Mouse (Mus musculus) liver, embryonic 12.5 days (tissue): Measurements from ENCODE around the gene Cyp4f18. TPM values are rescaled to one million over a fixed set of nuclear protein-coding genes. Genes with fewer than 3 reads are reported as not detected.
"Not testable (repeated sequence)": the region's sequence is repeated elsewhere in the genome, so short reads cannot be mapped to it uniquely, and the experiment has no call there.

Experiments
- ATAC-seq: fragments of 200-750 bp; cut with Nextera tagmentation; 2 replicates; pipeline ENCODE4 v1.8.0; 2017; ENCODE audit warnings: moderate number of reproducible peaks, mild to moderate bottlenecking, moderate library complexity
- H3K27ac ChIP-seq: fragments of 300-500 bp; sonication (generic); 2 replicates; pipeline ENCODE4 v1.5.1; 2016; ENCODE audit warnings: mild to moderate bottlenecking
- H3K27me3 ChIP-seq: fragments of 300-500 bp; sonication (generic); replicated peaks from 2 replicates; pipeline ENCODE4 v1.6.1; 2016; ENCODE audit warnings: mild to moderate bottlenecking, moderate library complexity
- H3K36me3 ChIP-seq: fragments of 300-500 bp; sonication (generic); 2 replicates; pipeline ENCODE4 v1.6.1; 2016; ENCODE audit warnings: mild to moderate bottlenecking, moderate library complexity
- H3K4me1 ChIP-seq: fragments of 300-500 bp; sonication (generic); 2 replicates; pipeline ENCODE4 v1.6.1; 2016
- H3K4me2 ChIP-seq: fragments of 300-500 bp; sonication (generic); 2 replicates; pipeline ENCODE4 v1.6.1; 2016; ENCODE audit warnings: mild to moderate bottlenecking, moderate library complexity
- H3K4me3 ChIP-seq: fragments of 300-500 bp; sonication (generic); 2 replicates; pipeline ENCODE4 v1.5.1; 2016; ENCODE audit warnings: mild to moderate bottlenecking, moderate library complexity
- H3K9ac ChIP-seq: fragments of 300-500 bp; sonication (generic); 2 replicates; pipeline ENCODE4 v1.6.1; 2016; ENCODE audit warnings: mild to moderate bottlenecking, moderate library complexity
- H3K9me3 ChIP-seq: fragments of 300-500 bp; sonication (generic); replicated peaks from 2 replicates; pipeline ENCODE4 v1.6.1; 2016; ENCODE audit warnings: mild to moderate bottlenecking, moderate library complexity
- WGBS: fragments of 180-500 bp; shearing (Covaris S2); methylation state at CpG from one replicate; pipeline ENCODE4 v1.1.7; 2016; ENCODE audit not compliant: insufficient replicate concordance; 5-methylcytosine and 5-hydroxymethylcytosine counted together
- polyA plus RNA-seq: library from polyadenylated mRNA; unstranded; fragments of >200 nt; fragmentation: Nextera tagmentation; extraction: Ambion mirVana; gene quantifications from 2 replicates; pipeline ENCODE4 v1.2.1, GENCODE M21; 2016

The Cyp4f18 gene
- polyA plus RNA-seq, 1 experiment from 2014 or later, result 1.1 TPM

DNA sequence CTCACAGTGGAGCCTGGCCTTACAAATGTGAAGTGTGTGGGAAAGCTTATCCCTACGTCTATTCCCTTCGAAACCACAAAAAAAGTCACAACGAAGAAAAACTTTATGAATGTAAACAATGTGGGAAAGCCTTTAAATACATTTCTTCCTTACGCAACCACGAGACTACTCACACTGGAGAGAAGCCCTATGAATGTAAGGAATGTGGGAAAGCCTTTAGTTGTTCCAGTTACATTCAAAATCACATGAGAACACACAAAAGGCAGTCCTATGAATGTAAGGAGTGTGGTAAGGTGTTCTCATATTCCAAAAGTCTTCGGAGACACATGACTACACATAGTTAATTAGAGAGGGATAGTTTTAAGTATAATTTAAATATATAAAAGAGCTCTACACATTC, 40.8 kb downstream of the Cyp4f18 start:
- Histone ChIP-seq H3K9ac (no peak overlapping the region), H3K27me3 (no peaks in the 10 kb centered on the region), H3K4me1 (no peaks in the 10 kb centered on the region), H3K36me3 (peaks cover 63% of the 10 kb centered on the region), H3K27ac (no peak overlapping the region), H3K9me3 (no peaks in the 10 kb centered on the region), H3K4me3 (no peak overlapping the region), H3K4me2 (no peak overlapping the region)
- no peak for ATAC-seq
- WGBS, result 83% methylated on average over 6 of the region's 6 CpGs

DNA sequence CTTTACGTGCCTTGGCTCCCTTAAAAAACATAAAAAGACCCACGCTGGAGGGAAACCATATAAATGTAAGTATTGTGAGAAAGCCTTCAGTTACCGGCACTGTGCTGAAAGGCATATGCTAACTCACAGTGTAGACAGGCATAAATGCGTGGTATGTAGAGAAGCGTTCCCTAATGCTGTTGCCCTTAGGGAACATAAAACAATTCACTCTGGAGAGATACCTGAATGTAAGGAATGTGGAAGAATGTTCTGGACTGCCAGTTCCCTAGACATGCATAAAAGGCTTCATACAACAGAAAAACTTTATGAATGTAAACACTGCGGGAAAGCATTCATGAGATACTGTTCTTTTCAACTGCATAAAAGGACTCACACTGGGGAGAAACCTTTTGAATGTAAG, 41.3 kb downstream of the Cyp4f18 start:
- Histone ChIP-seq H3K27me3 (no peaks in the 10 kb centered on the region), H3K27ac (no peak overlapping the region), H3K9me3 (no peaks in the 10 kb centered on the region), H3K4me1 (no peaks in the 10 kb centered on the region), H3K4me3 (no peak overlapping the region), H3K4me2 (no peak overlapping the region), H3K36me3 (peaks cover 63% of the 10 kb centered on the region), H3K9ac (no peak overlapping the region)
- WGBS, result 91% methylated on average over 6 of the region's 6 CpGs
- no peak for ATAC-seq

DNA sequence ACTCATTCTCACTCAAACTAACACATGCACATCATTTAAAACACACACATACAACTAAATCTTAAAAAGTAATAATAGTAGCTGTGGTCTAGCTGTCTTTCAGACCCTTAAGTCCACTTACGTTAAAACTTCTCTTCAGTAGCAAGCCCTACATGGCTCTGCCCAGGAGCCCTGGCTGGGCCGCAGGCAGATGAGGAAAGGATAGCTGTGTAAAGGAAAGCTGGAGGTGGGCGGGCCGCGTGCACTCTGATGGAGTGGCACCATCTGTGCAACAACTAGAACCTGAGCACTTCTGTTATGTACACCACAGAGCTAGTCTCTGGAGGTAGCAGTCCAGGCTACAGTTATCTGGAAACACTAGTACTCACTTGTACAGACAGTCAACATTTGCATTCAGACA, 42.2 kb downstream of the Cyp4f18 start:
- Histone ChIP-seq H3K9me3 (no peaks in the 10 kb centered on the region), H3K36me3 (peaks cover 63% of the 10 kb centered on the region), H3K4me2 (no peak overlapping the region), H3K4me1 (no peaks in the 10 kb centered on the region), H3K27ac (no peak overlapping the region), H3K9ac (no peak overlapping the region), H3K4me3 (no peak overlapping the region), H3K27me3 (no peaks in the 10 kb centered on the region)
- WGBS, result 93% methylated on average over 5 of the region's 5 CpGs
- ATAC-seq, result no peak

DNA sequence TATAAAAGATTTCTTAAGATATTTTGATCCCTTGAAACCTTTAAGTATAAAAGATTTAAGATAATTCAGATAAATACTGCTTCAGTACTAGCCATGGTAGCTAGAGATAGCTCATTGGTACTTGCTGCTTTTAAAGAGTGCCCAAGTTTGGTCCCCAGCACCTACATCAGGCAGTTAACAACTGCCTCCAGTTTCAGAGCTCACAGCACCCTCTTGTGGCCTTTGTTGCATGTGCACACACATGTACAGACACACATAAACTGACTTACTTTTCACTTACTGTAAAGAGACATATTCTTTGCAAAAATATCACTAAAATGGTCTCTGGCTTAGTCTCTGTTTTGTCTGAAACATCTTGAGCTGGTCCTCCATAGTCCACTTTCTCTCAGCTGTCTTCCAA, 43.0 kb downstream of the Cyp4f18 start:
- H3K4me1 ChIP-seq, result no peaks in the 10 kb centered on the region
- H3K27ac ChIP-seq, result no peak overlapping the region
- H3K4me2 ChIP-seq, result no peak overlapping the region
- no peaks in the 10 kb centered on the region for H3K27me3 ChIP-seq
- H3K9me3 ChIP-seq, result no peaks in the 10 kb centered on the region
- no peak overlapping the region for H3K4me3 ChIP-seq
- peaks cover 71% of the 10 kb centered on the region for H3K36me3 ChIP-seq
- ATAC-seq, result no peak
- H3K9ac ChIP-seq, result no peak overlapping the region

DNA sequence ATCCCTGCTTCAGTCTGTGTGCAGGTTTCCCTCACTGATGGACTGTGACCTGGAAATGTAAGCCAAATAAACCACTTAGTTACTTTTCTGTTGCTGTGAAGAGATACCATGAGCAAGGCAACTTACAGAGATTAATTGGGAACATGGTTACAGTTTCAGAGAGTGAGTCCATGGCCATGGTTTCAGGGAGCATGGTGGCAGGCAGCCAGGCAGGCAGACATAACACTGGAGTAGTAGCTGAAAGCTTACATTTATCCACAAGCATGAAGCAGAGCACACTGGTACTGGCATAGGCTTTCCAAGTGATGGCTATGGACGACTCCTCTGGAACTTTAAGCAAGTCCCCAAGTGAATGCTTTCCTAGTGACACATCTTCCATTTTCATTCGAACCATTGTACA, 44.3 kb downstream of the Cyp4f18 start:
- 82% methylated on average over 2 of the region's 2 CpGs for WGBS
- Histone ChIP-seq H3K4me3 (no peak overlapping the region), H3K27ac (no peak overlapping the region), H3K36me3 (peaks cover 79% of the 10 kb centered on the region), H3K4me2 (no peak overlapping the region), H3K9ac (no peak overlapping the region), H3K9me3 (no peaks in the 10 kb centered on the region), H3K27me3 (no peaks in the 10 kb centered on the region), H3K4me1 (no peaks in the 10 kb centered on the region)
- ATAC-seq, result no peak

DNA sequence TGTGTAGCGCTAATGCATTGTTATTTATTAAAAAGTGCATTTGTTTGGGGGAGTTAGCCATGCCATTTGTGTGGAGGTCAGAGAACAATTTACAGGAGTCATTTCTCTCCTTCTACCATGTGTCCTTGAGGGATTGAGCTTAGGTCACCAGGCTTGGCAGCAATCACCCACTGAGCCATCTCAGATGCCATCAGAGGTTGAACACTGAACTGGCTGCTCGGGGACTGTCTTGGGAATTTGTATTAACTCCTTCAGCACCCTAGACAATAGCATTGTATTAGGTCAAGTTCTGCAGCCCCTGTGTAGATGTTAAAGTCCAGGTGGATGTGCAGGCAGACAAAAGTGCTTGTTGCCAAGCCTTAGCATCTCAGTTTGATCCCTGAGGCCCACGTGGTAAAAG, 45.4 kb downstream of the Cyp4f18 start:
- H3K27me3 ChIP-seq, result no peaks in the 10 kb centered on the region
- H3K27ac ChIP-seq, result no peak overlapping the region
- H3K9ac ChIP-seq, result no peak overlapping the region
- peaks cover 70% of the 10 kb centered on the region for H3K36me3 ChIP-seq
- no peak overlapping the region for H3K4me2 ChIP-seq
- H3K4me1 ChIP-seq, result no peaks in the 10 kb centered on the region
- no peaks in the 10 kb centered on the region for H3K9me3 ChIP-seq
- no peak for ATAC-seq
- WGBS, result 81% methylated on average over 3 of the region's 3 CpGs
- no peak overlapping the region for H3K4me3 ChIP-seq

DNA sequence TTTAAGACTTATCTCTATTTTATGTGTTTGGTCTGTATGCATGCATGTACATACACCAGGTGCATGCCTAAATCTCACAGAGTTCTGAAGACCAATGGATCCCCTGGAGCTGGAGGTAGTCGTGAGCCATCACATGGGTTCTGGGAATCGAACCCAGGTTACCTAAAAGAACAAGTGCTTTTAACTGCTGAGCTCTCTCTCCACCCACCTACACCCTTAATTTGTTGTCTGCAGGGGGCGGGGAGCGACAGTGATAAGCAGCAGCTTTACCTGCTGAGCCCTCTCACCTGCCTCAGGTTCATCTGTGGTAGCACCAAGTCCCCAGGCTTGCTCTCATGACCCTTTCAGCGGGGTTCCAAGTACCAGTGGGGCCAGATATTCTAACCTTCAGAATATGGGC, 47.6 kb downstream of the Cyp4f18 start:
- H3K4me2 ChIP-seq, result no peak overlapping the region
- no peaks in the 10 kb centered on the region for H3K4me1 ChIP-seq
- H3K4me3 ChIP-seq, result no peak overlapping the region
- no peak overlapping the region for H3K9ac ChIP-seq
- WGBS, result 78% methylated on average over 5 of the region's 5 CpGs
- no peak for ATAC-seq
- no peaks in the 10 kb centered on the region for H3K9me3 ChIP-seq
- H3K36me3 ChIP-seq, result peaks cover 47% of the 10 kb centered on the region
- H3K27me3 ChIP-seq, result no peaks in the 10 kb centered on the region
- no peak overlapping the region for H3K27ac ChIP-seq

DNA sequence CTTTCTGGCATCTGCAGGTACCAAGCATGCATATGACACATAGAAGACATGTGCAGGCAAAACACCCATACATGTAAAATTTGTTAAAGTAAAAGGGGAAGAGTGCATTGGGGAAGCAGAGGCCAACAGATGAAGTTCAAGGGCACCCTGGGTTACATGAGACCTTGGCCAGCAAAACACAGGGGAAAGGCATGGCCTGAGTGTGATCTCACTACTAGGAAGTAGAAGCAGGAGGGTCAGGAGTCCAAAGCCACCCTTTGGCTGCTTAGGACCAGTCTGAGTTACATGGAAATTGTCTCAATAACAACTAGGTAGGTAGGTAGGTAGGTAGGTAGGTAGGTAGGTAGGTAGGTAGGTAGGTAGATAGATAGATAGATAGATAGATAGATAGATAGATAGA, 48.9 kb downstream of the Cyp4f18 start:
- no peak overlapping the region for H3K9ac ChIP-seq
- no peak overlapping the region for H3K4me3 ChIP-seq
- no peaks in the 10 kb centered on the region for H3K4me1 ChIP-seq
- no peak overlapping the region for H3K4me2 ChIP-seq
- H3K27ac ChIP-seq, result no peak overlapping the region
- no peak for ATAC-seq
- H3K9me3 ChIP-seq, result no peaks in the 10 kb centered on the region
- H3K36me3 ChIP-seq, result peaks cover 34% of the 10 kb centered on the region
- H3K27me3 ChIP-seq, result no peaks in the 10 kb centered on the region

DNA sequence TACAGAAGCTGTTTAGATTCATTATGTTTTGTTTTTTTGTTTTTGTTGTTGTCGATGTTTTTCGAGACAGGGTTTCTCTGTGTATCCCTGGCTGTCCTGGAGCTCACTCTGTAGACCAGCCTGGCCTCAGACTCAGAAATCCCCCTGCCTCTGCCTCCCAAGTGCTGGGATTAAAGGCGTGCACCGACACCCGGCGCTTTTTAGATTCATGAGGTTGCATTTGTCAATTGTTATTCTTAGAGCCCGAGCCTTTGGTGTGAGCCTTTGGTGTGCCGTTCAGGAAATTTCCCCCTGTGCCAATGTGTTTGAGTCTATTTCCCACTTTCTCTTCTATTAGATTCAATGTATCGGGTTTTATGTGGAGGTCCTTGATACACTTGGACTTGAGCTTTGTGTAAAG, 54.8 kb downstream of the Cyp4f18 start:
- peaks cover 27% of the 10 kb centered on the region for H3K36me3 ChIP-seq
- 87% methylated on average over 9 of the region's 9 CpGs for WGBS
- H3K27ac ChIP-seq, result no peak overlapping the region
- peaks cover 17% of the 10 kb centered on the region for H3K4me1 ChIP-seq
- H3K9ac ChIP-seq, result no peak overlapping the region
- no peak overlapping the region for H3K4me2 ChIP-seq
- ATAC-seq, result no peak
- H3K4me3 ChIP-seq, result no peak overlapping the region
- H3K27me3 ChIP-seq, result no peaks in the 10 kb centered on the region
- no peaks in the 10 kb centered on the region for H3K9me3 ChIP-seq

DNA sequence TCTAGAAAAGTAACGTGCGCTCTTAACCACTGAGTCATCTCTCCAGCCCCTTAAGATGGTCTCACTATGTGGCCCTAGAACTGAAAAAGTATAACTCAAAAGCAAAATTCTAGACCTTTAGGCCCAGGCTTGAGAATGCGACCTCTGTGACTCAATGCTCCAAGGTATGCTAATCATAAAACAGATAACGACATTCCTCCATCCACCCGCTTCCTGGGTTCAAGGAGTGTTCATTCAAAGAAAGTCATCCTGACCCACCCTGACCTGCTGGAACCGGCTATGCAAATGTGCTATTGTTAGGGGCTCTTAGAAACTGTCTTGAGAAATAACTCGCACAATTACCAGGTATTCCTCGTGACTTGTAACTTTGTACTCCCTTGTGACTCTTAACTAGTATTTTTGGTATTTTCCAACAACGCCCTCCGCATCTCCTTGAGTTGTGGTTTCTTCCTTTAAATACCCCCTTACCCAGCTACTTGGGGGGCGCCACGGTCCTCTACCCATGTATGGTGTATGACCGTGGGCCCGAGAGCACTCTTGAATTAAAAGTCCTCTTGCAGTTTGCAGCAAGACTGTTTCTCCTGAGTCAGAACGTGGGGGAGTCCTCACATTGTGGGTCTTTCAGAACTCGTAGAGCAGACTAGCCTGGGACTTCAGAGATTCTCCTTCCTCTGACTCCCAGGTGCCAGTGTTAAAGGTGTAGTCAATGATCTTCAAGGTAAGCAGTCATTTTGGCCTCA, 56.3 kb downstream of the Cyp4f18 start:
- not testable (repeated sequence) for H3K27ac ChIP-seq, ATAC-seq
- 91% methylated on average over 16 of the region's 16 CpGs for WGBS

DNA sequence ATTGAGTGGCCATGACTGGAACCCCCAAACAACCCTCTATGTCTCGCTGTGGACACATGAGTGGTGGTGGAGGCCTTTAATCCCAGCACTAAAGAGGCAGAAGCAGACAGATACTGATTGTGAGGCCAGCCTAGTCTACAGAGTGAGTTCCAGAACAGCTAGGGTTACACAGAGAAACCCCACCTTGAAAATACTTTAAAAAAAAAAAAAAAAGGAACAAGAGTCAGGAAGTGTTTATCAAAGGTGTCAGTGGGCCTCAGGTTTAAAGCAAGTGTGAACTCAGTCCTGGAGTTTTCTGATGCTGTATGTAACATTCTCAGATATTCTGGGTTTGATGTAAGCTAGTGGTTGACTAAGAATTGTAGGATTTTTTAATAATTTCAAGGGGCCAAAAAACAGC, 56.9 kb downstream of the Cyp4f18 start:
- Histone ChIP-seq H3K9me3 (no peaks in the 10 kb centered on the region), H3K4me2 (peak overlapping the region; percentile 79), H3K27me3 (no peaks in the 10 kb centered on the region), H3K4me1 (peaks cover 17% of the 10 kb centered on the region), H3K9ac (no peak overlapping the region), H3K27ac (no peak overlapping the region), H3K4me3 (peak overlapping the region; percentile 70; the same call in 1 of the 2 replicates), H3K36me3 (peaks cover 27% of the 10 kb centered on the region)
- 88% methylated on average over 1 of the region's 1 CpGs for WGBS
- ATAC-seq, result no peak

More for the DNA sequence above, 56.3 kb downstream of the Cyp4f18 start:
- H3K4me2 ChIP-seq, H3K9me3 ChIP-seq, H3K27me3 ChIP-seq, H3K9ac ChIP-seq, H3K4me3 ChIP-seq: not testable (repeated sequence)
- H3K36me3 ChIP-seq, result peaks cover 27% of the 10 kb centered on the region
- H3K4me1 ChIP-seq, result peaks cover 17% of the 10 kb centered on the region

DNA sequence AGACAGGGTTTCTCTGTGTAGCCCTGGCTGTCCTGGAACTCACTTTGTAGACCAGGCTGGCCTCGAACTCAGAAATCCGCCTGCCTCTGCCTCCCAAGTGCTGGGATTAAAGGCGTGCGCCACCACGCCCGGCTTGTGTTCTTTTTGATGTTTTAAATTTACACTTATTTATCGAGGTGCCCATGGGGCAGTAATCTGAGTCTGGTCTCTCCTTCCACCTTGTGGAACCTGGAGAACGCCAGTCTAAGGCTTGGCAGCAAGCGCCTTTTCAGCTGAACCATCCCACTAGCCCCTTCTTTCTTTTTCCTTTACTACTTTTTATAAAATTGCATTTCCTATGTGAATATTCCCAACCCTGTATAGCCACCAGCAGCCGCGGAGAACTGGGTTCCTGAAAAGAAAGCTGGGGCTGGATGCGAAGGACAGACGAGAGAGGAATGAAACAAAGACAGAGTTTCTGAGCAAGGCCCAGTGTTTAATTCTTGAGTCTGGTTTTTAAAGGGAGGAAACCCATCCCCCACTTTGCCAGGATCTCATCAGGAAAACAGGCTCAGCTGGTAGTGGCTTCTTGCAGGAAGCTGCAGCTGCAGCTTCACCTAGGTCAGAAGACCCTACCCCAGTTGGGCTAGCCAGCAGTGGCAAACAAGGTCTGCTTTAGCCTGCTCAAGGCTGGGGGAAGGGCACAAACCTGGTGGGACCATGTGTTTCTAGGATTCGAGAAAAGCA, 57.8 kb downstream of the Cyp4f18 start:
- H3K27ac ChIP-seq, result no peak overlapping the region

More for the DNA sequence above, 57.8 kb downstream of the Cyp4f18 start:
- peaks cover 5% of the 10 kb centered on the region for H3K27me3 ChIP-seq
- H3K9ac ChIP-seq, result peak overlapping the region; percentile 79
- WGBS, result 21% methylated on average over 14 of the region's 14 CpGs
- no peaks in the 10 kb centered on the region for H3K9me3 ChIP-seq
- peaks cover 27% of the 10 kb centered on the region for H3K36me3 ChIP-seq
- peak overlapping the region; percentile 79 for H3K4me2 ChIP-seq
- peaks cover 17% of the 10 kb centered on the region for H3K4me1 ChIP-seq
- ATAC-seq, result no peak
- H3K4me3 ChIP-seq, result peak overlapping the region; percentile 70
